Mouse (Mus musculus) brown adipose tissue, adult 24 weeks (tissue): ENCODE results near the gene Zic1. TPM values are rescaled to one million over a fixed set of nuclear protein-coding genes. Genes with fewer than 3 reads are reported as not detected.

Experiments used
- H3K27ac ChIP-seq: fragments of 200-500 bp; replicated peaks from 2 replicates; pipeline ENCODE4 v1.5.1; 2012; ENCODE audit warnings: low read depth, mild to moderate bottlenecking, low read length
- H3K4me1 ChIP-seq: fragments of 200-500 bp; 2 replicates; pipeline ENCODE4 v1.6.1; 2012; ENCODE audit warnings: low read length, mixed read lengths; ENCODE audit not compliant: control insufficient read depth, insufficient read depth, insufficient read length
- H3K4me3 ChIP-seq: fragments of 200-500 bp; 2 replicates; pipeline ENCODE4 v1.5.1; 2012; ENCODE audit warnings: low read depth, mild to moderate bottlenecking, low read length, moderate library complexity; ENCODE audit not compliant: insufficient read depth
- polyA plus RNA-seq: library from polyadenylated mRNA; stranded (reverse); fragments of >200 nt; gene quantifications from 2 replicates; pipeline ENCODE4 v1.2.4, GENCODE M21; 2012; ENCODE audit not compliant: missing spikeins, insufficient read depth, insufficient read length

The Zic1 gene
- polyA plus RNA-seq, 1 experiment, result 4.1 TPM

GRCm38 (mm10) chr9:91387740-91388080 lies 22.1 kb upstream of the Zic1 start:
- Histone ChIP-seq H3K4me1 (no peaks in the 10 kb centered on the region), H3K27ac (no peak overlapping the region), H3K4me3 (no peak overlapping the region)

DNA sequence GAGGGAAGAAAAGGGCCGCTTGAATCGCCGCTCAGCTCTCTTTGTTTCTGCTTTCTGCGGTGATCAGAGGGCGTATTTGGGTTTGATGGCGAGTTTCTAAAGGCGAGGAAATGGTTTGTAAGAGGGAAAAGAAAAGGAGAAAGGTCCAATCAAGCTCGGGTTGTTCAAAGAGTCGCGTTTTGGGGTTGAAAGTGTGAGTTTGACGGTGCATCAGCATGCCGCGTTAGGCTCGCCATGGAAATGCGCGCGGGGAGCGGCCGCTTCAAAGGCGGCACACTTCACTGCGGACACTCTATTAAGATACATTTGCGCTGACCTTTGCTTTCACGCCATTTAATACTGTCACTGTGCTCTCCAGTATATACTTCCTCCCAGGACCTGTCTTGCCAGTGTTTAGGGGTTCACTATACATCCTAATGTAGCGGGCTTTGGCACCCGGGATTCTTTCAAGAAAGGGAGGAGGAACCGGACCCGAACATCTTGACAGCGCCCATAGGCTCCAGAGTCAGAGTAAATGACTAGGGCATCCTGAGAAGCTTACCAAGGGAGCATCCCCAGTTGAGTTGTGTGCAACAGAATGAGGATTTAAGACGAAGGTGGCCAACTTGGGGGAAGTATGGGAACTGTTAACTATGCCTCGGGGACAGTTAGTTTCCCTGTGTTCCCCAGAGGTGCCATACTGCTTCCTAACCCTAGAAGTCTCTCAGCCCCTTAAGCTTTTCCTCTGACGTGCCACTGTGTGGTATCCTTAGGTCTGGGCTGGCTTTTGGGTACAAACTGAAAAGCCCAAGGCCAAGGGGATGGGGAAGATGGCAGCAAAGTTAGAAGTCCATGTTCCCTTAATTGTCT lies 21.5 kb upstream of the Zic1 start:
- no peaks in the 10 kb centered on the region for H3K4me1 ChIP-seq
- H3K4me3 ChIP-seq, result no peak overlapping the region
- H3K27ac ChIP-seq, result no peak overlapping the region

DNA sequence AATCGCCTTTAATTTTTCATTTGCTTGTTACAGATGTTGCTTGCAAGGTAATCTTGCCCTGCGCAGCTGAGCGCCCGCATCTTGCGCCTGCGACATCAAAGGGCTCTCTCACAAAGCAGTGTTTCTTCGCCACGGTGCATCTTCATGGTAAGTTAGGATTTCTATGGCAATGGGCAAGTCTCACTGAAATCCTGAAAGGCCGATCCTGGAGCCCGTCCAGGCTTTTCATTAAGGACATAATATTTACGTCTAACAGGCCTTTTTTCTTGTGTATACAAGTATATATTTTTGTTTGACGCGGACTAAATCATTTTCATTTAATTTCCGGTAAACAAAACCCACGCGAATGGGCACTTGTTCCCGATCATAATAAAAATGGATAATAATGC lies 20.9 kb upstream of the Zic1 start:
- H3K4me3 ChIP-seq, result no peak overlapping the region
- H3K4me1 ChIP-seq, result no peaks in the 10 kb centered on the region
- H3K27ac ChIP-seq, result no peak overlapping the region

DNA sequence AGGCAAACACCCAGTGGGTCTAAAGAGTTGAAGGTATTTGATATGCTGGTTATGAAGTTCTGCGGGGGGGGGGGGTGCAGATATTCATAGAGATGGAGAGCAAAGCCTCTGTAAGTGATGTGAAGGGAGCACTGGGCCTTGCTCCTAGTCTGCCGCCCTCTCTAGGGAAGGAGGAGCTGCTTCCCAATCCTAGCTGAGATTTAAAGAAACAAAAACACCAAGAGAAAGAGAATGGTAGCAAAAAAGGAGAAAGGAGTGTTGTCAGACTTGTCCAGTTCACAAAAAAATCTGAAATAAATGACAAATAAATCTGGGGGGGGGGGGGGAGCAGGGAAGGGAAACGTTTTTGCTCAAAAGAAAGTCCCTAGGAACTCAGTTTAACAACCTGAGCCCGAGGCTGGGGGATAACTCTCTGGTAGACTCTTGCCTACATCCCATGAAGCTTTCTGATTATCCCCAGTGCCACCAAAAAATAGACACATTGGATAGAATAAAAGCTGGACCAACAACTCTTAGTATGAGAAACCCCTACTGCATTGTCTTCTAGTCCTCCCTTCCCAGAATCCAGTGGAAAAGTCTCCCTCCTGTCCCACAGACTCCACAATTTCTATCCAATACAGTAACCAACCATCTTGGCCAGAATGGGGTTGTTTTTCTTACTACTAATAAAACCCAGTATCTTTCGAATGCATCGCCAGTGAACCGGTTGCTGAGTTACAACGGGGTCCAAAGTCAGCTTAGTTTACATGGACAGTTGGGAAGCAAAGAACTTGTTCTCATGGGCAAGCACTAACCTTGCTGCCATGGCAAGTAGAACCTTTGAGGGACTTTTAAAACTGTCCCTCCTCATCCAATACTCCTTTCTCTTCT lies 20.2 kb upstream of the Zic1 start:
- Histone ChIP-seq H3K4me1 (no peaks in the 10 kb centered on the region), H3K27ac (no peak overlapping the region)

DNA sequence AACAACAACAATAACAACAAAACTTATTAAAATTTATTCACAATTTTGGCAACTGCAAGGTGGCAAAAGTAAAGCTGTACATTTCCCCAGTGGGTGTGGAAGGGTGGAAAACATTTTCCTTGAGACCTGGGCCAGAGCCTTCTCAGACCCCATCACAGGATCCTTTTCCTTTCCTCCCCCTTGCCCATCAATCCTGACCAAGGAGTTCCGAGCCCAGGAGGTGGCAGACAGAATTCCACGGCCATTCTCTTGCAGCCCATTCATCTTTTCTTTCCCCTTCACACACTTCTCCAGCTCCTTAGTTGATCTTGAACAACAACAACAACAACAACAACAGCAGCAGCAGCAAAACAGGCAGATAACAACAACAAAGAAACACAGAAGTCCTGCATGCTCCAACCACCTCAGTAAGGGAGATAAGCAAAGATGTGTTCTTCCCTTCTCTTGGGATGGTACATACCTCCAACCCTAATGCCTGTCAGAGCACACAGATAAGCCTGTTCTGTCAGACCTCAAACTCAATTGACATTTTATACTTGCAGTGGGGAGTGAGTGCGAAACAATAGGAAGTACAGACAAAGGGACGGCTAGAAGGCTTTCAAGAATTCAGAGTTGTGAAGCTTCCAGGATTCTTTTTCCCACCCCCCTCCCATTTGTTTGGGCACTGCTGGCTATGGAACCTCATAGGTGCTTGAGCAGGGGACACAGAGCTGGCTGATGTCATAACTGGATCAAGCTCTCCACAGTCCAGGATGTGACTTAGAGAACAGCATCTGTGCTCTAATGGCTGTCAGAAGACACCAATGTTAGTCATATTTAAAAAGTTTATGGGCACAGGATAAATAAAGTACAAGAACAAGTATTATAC lies 19.3 kb upstream of the Zic1 start:
- H3K27ac ChIP-seq, result no peak overlapping the region
- H3K4me1 ChIP-seq, result no peaks in the 10 kb centered on the region
- no peak overlapping the region for H3K4me3 ChIP-seq

More for the DNA sequence above, 20.2 kb upstream of the Zic1 start:
- H3K4me3 ChIP-seq, result no peak overlapping the region

- Histone ChIP-seq H3K27ac (no peak overlapping the region), H3K4me1 (no peaks in the 10 kb centered on the region), H3K4me3 (0 out of 2 replicates have a peak overlapping the region, but pooled peaks have one; percentile 1)
Measured at GRCm38 (mm10) chr9:91384136-91384500, 18.5 kb upstream of the Zic1 start.

- Histone ChIP-seq H3K27ac (no peak overlapping the region), H3K4me1 (peaks cover 3% of the 10 kb centered on the region; the same call in 1 of the 2 replicates), H3K4me3 (0 out of 2 replicates have a peak overlapping the region, but pooled peaks have one; percentile 1)
Measured at GRCm38 (mm10) chr9:91383441-91384135, 18.0 kb upstream of the Zic1 start.

DNA sequence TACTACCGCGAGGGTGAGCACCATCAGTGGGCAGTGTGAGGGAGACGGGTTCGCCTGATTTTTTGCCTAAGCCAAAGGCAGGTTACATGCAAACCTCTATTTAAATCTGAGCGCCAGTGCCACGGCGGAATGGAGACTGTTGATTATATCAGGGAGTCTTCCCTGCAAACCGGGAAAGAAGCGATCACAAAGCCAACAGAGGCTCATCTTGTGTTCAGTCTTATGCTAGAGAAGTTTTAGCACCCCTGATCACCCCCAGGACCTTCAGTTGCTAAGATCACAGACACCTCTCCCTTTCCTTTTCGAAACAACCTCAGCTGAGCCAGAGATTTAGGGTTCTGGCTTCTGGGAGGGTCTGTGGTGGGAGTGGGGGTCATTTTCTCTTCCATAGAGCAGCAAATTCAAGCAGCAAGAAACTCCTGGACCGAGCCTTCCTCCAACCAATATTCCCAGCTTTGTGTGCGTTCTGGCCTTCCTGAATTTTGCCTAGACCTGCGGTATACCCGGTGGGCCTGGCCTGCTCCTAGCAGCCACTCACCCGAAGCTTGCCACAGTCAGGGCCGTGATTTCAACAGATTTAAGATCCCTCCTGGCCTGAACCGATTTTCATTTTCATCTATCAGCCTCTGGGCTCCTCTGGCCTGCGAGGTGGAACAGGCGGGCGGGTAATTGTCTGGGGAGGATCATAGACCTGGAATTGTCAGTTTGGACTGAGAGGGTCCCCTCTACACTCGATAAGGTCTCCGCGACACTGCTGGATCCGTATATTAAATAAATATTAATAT lies 17.1 kb upstream of the Zic1 start:
- peaks cover 3% of the 10 kb centered on the region; the same call in 1 of the 2 replicates for H3K4me1 ChIP-seq
- H3K27ac ChIP-seq, result no peak overlapping the region
- H3K4me3 ChIP-seq, result no peak overlapping the region

DNA sequence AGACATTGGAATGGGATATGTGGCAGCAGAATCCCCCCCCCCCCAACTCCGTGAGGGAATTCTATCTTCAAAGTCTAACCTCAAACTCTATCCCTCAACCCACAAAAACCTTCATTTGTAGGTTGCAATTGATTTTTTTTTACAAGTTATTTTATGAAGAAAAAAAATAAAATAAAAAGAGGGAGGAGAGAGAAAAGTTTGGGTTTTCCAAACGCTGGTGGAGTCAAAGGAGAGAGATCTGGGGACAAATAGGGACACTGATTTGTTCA lies 16.4 kb upstream of the Zic1 start:
- no peak overlapping the region for H3K27ac ChIP-seq
- peak overlapping the region; percentile 35 for H3K4me3 ChIP-seq
- peaks cover 3% of the 10 kb centered on the region; the same call in 1 of the 2 replicates for H3K4me1 ChIP-seq

DNA sequence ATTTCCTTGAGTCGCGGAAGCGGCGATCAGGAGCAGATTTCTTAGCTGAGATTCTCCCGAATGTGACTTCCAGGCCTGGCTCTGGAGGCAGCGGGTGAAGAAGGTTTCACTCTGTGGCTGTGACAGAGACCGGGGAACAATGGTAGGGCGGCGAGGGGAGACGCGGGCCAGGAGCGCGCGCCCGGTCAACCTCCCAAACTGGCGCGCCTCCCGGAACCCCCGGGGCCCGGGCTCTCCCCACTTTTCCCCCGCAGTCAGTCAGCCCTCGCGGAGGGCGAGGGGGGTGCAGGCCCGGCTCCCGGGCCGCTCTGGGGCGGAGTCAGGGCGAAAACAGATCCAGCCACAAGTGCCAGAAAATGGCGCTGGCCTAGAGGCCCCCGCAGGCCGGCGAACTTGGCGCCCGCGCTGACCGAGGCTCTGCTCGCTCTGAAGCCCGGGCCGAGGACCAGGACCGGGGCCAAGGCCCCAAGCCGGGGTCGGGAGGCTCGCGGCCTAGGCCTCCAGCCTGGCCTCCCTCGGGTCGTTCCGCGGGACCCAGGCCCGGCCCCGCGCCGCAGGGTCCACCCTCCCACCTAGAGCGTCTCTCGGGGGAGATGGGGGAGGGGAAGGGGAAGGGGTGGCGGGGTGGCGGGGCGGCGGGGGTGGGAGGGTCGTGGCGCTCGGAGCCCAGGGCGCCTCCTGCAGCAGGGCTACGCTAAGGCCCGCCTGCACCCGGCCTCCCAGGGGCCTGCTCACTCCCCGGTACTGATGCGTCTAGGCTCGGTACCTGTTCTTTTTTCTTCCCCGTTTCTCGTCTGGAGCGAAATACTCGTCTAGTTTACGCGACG lies 15.9 kb upstream of the Zic1 start:
- H3K4me3 ChIP-seq, result peak overlapping the region; percentile 87
- H3K27ac ChIP-seq, result peak overlapping the region; percentile 80

DNA sequence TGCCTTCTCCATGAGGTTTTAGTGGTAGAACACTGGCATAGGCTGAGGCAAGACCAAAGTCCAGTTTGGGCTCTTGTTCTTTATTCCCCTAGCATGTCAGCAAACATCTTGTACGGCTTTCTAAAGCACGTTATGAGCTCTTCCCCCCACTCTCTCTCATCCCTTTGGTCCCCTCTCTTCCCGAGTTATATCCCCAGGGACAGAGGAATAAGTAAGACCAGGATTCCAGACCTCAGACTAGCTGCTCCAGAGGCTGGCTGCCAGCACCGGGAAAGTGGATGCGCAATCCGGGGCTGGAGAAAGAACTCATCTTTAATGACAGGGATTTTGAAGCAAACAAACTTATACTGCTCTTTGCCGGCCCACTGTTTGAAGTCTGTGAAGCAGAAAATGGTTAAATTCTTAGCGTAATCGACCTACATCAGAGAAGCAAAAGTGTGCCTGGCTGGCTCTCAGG lies 14.9 kb upstream of the Zic1 start:
- Histone ChIP-seq H3K4me1 (peaks cover 3% of the 10 kb centered on the region; the same call in 1 of the 2 replicates), H3K4me3 (peak overlapping the region; percentile 52)

More for the DNA sequence above, 15.9 kb upstream of the Zic1 start:
- H3K4me1 ChIP-seq, result peaks cover 3% of the 10 kb centered on the region; the same call in 1 of the 2 replicates

DNA sequence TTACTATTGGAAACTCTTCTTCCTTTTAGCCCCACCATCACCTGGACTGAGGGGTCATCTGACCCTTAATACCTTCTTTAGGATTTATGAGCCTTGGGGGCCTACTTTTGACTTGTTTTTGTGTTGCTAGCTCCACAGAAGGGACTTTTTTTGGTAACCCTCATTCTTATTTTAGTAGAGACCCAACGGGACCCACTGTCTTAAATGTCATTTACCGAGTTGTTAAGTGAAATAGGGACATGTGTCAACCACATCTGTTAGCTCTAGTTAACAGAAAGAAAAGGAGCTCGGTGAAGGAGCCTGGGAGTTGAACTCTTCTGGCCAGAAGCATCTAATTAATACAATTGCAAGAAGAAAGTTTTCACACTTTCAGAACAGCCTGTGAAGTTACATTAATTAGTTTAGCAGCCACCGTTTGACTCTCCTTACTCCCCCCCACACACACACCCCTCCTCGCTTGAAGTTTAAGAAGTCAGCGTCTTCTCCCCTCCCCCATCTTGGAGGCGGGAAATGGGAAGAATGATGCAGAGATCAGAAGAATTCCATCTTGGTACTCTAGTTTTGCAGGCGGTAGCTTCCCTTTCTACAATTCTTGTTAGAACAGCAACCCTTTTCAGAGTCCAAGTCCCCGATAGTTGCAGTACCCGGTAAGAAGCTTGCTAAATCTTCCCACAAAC lies 14.3 kb upstream of the Zic1 start:
- Histone ChIP-seq H3K4me1 (peaks cover 3% of the 10 kb centered on the region; the same call in 1 of the 2 replicates), H3K27ac (0 out of 2 replicates have a peak overlapping the region, but pooled peaks have one; percentile 33), H3K4me3 (peak overlapping the region; percentile 52; the same call in 1 of the 2 replicates)

More for the DNA sequence above, 14.9 kb upstream of the Zic1 start:
- 0 out of 2 replicates have a peak overlapping the region, but pooled peaks have one; percentile 33 for H3K27ac ChIP-seq
